Mouse (Mus musculus): ENCODE results near the gene Acyp1. TPM values are rescaled to one million over a fixed set of nuclear protein-coding genes. Genes with fewer than 3 reads are reported as not detected.
A peak's percentile ranks its signal among the peaks of the same experiment; 100 is the strongest.

The Acyp1 gene
- polyA plus RNA-seq, 1 experiment from 2014 or later = 62.8 TPM

DNA sequence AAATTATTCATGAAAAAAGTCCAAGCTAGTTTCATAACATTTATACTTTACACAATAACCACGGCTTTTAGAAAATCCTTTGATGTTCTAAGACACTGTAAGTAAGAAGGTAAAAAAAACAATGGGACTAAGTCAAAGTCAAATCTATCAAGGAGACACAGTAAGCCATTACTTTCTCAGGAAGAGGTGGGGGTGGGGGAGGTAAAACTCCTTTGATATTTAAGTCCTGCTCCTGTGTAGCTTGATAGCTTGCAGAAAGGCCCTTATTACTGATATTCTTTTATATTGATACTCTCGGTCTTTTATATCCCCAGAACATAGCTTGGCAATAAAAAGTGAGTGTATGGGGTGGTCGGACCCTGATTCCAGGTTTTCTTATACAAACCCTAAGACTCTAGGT is 18.4 kb downstream of the Acyp1 start:
- Histone ChIP-seq H3K4me2 (peak overlapping the region; percentile 61), H3K27ac (peak overlapping the region; percentile 90), H3K4me1 (replicated peaks) (peaks cover 16% of the 10 kb centered on the region), H3K9ac (replicated peaks) (peak overlapping the region; percentile 68), H3K4me3 (replicated peaks) (peak overlapping the region; percentile 50), H3K9me3 (no peaks in the 10 kb centered on the region), H3K36me3 (peaks cover 10% of the 10 kb centered on the region; the same call in 1 of the 2 replicates), H3K27me3 (no peaks in the 10 kb centered on the region)
- 40% methylated on average over 3 of the region's 3 CpGs for WGBS
- no peak for ATAC-seq (ENCODE audit: insufficient number of reproducible peaks, insufficient read depth, low FRiP score, low TSS enrichment, low read depth)

DNA sequence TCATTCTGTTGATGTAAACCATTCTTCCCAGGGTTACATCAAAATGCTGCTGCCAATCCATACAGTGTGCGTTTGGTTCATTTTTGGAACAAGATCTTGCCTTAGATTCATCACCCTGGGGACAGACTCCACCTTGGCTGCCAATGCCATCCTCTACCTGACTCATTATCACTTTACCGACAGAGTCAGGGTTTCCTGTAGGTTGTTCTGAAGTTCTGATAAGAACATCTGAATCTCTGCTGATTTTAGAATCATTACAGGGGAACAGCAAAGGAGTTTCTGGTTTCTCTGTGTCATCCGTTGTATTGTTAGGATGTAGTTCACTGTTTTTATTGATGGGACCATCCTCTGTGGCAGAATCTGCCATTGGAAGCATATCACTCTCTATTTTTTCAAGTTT is 22.0 kb downstream of the Acyp1 start:
- ATAC-seq (ENCODE audit: insufficient number of reproducible peaks, insufficient read depth, low FRiP score, low TSS enrichment, low read depth) = no peak
- Histone ChIP-seq H3K27ac (peak overlapping the region; percentile 70; the same call in 1 of the 2 replicates), H3K4me2 (no peak overlapping the region), H3K4me1 (replicated peaks) (peaks cover 33% of the 10 kb centered on the region), H3K27me3 (no peaks in the 10 kb centered on the region), H3K36me3 (peaks cover 6% of the 10 kb centered on the region; the same call in 1 of the 2 replicates), H3K9ac (replicated peaks) (no peak overlapping the region), H3K9me3 (no peaks in the 10 kb centered on the region), H3K4me3 (replicated peaks) (no peak overlapping the region)
- 94% methylated on average over 3 of the region's 3 CpGs for WGBS

DNA sequence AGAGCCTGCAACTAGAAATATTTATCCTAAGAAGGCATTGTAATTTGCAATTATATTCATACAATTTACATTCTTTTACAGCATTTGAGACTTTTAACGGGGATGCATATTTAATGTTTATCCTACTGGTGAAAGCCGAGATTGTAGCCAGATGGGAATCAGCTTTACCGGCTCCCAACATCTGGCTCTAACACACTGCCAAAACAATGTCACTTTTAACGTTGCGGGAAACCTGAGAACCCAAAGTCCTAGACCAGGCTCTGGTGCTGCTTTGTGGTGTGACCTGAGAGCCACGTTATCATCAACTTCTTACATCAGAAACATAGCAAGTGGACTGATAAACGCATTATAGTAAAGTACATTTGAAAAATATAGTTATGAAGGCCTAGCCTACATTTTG is 23.3 kb downstream of the Acyp1 start:
- peaks cover 29% of the 10 kb centered on the region for H3K4me1 ChIP-seq (replicated peaks)
- H3K9ac ChIP-seq (replicated peaks) = no peak overlapping the region
- no peaks in the 10 kb centered on the region for H3K9me3 ChIP-seq
- WGBS = 18% methylated on average over 7 of the region's 7 CpGs
- peaks cover 9% of the 10 kb centered on the region; the same call in 1 of the 2 replicates for H3K36me3 ChIP-seq
- H3K4me2 ChIP-seq = no peak overlapping the region
- peak overlapping the region; percentile 70 for H3K27ac ChIP-seq
- ATAC-seq (ENCODE audit: insufficient number of reproducible peaks, insufficient read depth, low FRiP score, low TSS enrichment, low read depth) = peak; percentile 80; the same call in 1 of the 2 replicates
- no peak overlapping the region for H3K4me3 ChIP-seq (replicated peaks)
- no peaks in the 10 kb centered on the region for H3K27me3 ChIP-seq

DNA sequence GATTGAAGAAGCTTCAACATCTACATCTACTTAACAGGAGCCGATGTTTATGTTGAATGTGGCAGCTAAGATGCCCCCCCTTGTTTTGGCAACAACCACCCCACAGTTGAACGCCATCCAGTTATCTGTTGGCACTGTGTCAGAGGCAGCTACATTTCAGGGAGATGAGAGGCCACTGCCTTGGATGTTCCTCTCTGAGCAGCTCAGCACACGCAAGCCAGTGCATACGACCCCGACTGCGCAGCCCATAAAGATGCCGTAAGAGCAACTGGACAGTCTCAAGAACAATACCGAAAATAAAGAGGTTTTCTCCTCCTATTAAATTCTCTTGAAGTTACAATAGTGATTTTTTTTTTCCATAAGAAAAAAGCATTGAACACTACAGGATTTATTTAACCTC is 23.7 kb downstream of the Acyp1 start:
- H3K27ac ChIP-seq = peak overlapping the region; percentile 80

GRCm38 (mm10) chr12:85263190-85263589 is 25.0 kb downstream of the Acyp1 start:
- peaks cover 27% of the 10 kb centered on the region for H3K4me1 ChIP-seq (replicated peaks)
- peak overlapping the region; percentile 81 for H3K27ac ChIP-seq
- no peaks in the 10 kb centered on the region for H3K27me3 ChIP-seq
- no peak overlapping the region for H3K9ac ChIP-seq (replicated peaks)
- 56% methylated on average over 5 of the region's 5 CpGs for WGBS
- ATAC-seq (ENCODE audit: insufficient number of reproducible peaks, insufficient read depth, low FRiP score, low TSS enrichment, low read depth) = no peak
- no peaks in the 10 kb centered on the region for H3K9me3 ChIP-seq
- no peak overlapping the region for H3K4me2 ChIP-seq
- no peak overlapping the region for H3K4me3 ChIP-seq (replicated peaks)
- H3K36me3 ChIP-seq = peaks cover 9% of the 10 kb centered on the region; the same call in 1 of the 2 replicates

More for the DNA sequence above, 23.7 kb downstream of the Acyp1 start:
- H3K9me3 ChIP-seq = no peaks in the 10 kb centered on the region
- no peak for ATAC-seq (ENCODE audit: insufficient number of reproducible peaks, insufficient read depth, low FRiP score, low TSS enrichment, low read depth)
- no peak overlapping the region for H3K9ac ChIP-seq (replicated peaks)
- no peak overlapping the region for H3K4me3 ChIP-seq (replicated peaks)
- peaks cover 27% of the 10 kb centered on the region for H3K4me1 ChIP-seq (replicated peaks)
- H3K36me3 ChIP-seq = peaks cover 9% of the 10 kb centered on the region; the same call in 1 of the 2 replicates
- 50% methylated on average over 8 of the region's 8 CpGs for WGBS
- H3K27me3 ChIP-seq = no peaks in the 10 kb centered on the region
- peak overlapping the region; percentile 23; the same call in 1 of the 2 replicates for H3K4me2 ChIP-seq

- Histone ChIP-seq H3K27me3 (no peaks in the 10 kb centered on the region), H3K27ac (peak overlapping the region; percentile 81), H3K9ac (replicated peaks) (no peak overlapping the region), H3K4me1 (replicated peaks) (peaks cover 27% of the 10 kb centered on the region), H3K4me2 (no peak overlapping the region), H3K36me3 (peaks cover 10% of the 10 kb centered on the region; the same call in 1 of the 2 replicates), H3K9me3 (no peaks in the 10 kb centered on the region), H3K4me3 (replicated peaks) (no peak overlapping the region)
- WGBS = 20% methylated on average over 10 of the region's 10 CpGs
- ATAC-seq (ENCODE audit: insufficient number of reproducible peaks, insufficient read depth, low FRiP score, low TSS enrichment, low read depth) = peak; percentile 90
Observed at GRCm38 (mm10) chr12:85262489-85262888, 25.7 kb downstream of the Acyp1 start.

DNA sequence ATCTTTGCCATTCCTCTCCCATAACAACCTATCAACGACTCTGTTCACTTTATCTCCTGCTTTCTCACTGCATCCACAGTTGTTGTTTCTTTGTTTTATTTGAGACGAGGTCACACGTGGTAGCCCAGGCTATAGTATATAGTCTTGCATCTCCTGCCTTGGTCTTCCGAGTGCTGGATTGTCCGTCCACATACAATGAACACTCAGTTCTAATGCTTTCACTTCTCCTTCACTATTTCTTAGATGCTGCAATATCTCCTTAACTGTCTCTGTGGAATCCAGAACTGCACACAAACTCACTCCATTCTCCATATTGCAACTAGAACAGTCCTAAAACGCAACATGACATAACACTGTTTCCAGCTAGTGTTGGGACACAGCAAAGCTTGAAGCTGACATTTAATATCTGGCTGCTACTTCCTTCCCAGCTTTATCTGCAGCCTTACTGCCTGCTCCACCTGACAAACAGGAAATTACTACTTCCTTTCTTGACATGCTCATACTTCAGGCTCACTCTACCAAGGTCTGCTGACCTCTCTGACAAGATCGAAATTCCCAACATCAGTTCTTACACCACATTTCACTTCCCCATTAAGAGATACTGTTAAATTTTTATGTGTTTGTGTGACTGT is 31.1 kb downstream of the Acyp1 start:
- Histone ChIP-seq H3K36me3 (peaks cover 6% of the 10 kb centered on the region; the same call in 1 of the 2 replicates), H3K27me3 (no peaks in the 10 kb centered on the region), H3K9me3 (no peaks in the 10 kb centered on the region), H3K4me2 (no peak overlapping the region), H3K4me1 (replicated peaks) (peaks cover 13% of the 10 kb centered on the region; the same call in 1 of the 2 replicates), H3K9ac (replicated peaks) (no peak overlapping the region), H3K4me3 (replicated peaks) (no peak overlapping the region), H3K27ac (peak overlapping the region; percentile 35; the same call in 1 of the 2 replicates)
- WGBS = 78% methylated on average over 7 of the region's 7 CpGs
- no peak for ATAC-seq (ENCODE audit: insufficient number of reproducible peaks, insufficient read depth, low FRiP score, low TSS enrichment, low read depth)

DNA sequence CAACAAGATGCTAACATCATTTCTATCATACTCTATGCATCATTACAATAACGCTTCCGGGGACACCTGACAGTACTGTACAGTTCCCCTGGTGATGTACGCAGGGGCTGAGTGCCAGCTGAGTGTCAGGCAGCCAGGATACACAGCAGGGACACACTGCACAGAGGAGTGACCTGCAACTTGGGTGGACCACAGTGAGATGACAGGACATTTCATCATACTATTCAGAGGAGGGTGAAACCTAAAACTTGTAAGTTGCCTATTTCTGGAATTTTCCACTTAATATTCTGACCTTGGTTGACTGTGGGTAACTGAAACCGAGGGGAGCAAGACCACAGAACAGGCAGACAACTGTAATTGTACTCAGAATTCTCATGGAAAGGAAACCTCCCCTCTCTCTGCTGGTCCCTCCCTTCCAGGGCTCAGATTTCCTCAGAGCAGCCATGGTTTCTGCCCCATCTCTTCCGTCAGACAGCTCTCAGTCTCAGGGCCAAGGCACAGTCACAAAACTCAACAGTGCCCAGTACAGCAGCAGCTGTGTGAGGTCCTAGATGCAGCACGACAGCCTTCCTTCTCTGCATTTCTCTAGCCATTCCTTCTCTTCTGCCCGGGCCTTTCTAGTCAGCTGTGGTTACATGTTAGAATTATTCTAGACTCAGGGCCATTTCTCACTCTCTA is 32.0 kb downstream of the Acyp1 start:
- peak overlapping the region; percentile 72 for H3K27ac ChIP-seq
- no peaks in the 10 kb centered on the region for H3K27me3 ChIP-seq
- ATAC-seq (ENCODE audit: insufficient number of reproducible peaks, insufficient read depth, low FRiP score, low TSS enrichment, low read depth) = no peak
- H3K4me3 ChIP-seq (replicated peaks) = no peak overlapping the region
- no peaks in the 10 kb centered on the region for H3K9me3 ChIP-seq
- H3K4me2 ChIP-seq = no peak overlapping the region
- H3K4me1 ChIP-seq (replicated peaks) = peaks cover 13% of the 10 kb centered on the region; the same call in 1 of the 2 replicates
- WGBS = 59% methylated on average over 7 of the region's 7 CpGs
- H3K9ac ChIP-seq (replicated peaks) = no peak overlapping the region; the same call in 1 of the 2 replicates
- H3K36me3 ChIP-seq = peaks cover 6% of the 10 kb centered on the region; the same call in 1 of the 2 replicates

- Histone ChIP-seq H3K9me3 (0 out of 2 replicates have a peak, but pooled peaks cover 7% of the 10 kb centered on the region), H3K4me1 (replicated peaks) (peaks cover 9% of the 10 kb centered on the region; the same call in 1 of the 2 replicates), H3K9ac (replicated peaks) (no peak overlapping the region), H3K4me3 (replicated peaks) (no peak overlapping the region), H3K27ac (no peak overlapping the region), H3K27me3 (no peaks in the 10 kb centered on the region), H3K36me3 (peaks cover 10% of the 10 kb centered on the region), H3K4me2 (no peak overlapping the region)
- no peak for ATAC-seq (ENCODE audit: insufficient number of reproducible peaks, insufficient read depth, low FRiP score, low TSS enrichment, low read depth)
- WGBS = 87% methylated on average over 3 of the region's 3 CpGs
Observed at GRCm38 (mm10) chr12:85252083-85252482, 36.2 kb downstream of the Acyp1 start.

- Histone ChIP-seq H3K4me2 (no peak overlapping the region), H3K9ac (replicated peaks) (no peak overlapping the region), H3K27me3 (no peaks in the 10 kb centered on the region), H3K36me3 (no peaks in the 10 kb centered on the region; the same call in 1 of the 2 replicates), H3K4me1 (replicated peaks) (peaks cover 34% of the 10 kb centered on the region), H3K9me3 (no peaks in the 10 kb centered on the region), H3K27ac (peak overlapping the region; percentile 50; the same call in 1 of the 2 replicates), H3K4me3 (replicated peaks) (no peak overlapping the region)
- no peak for ATAC-seq (ENCODE audit: insufficient number of reproducible peaks, insufficient read depth, low FRiP score, low TSS enrichment, low read depth)
- WGBS = 30% methylated on average over 5 of the region's 5 CpGs
Observed at GRCm38 (mm10) chr12:85237553-85237952, 50.7 kb downstream of the Acyp1 start.
